Mouse (Mus musculus): ENCODE measurements at regions not wholly inside any gene's neighbourhood (a gene's known extent, or its start where the extent isn't known, plus 50 kb on each side); places are given as distances from the start of the nearest gene placed in this dataset.

DNA sequence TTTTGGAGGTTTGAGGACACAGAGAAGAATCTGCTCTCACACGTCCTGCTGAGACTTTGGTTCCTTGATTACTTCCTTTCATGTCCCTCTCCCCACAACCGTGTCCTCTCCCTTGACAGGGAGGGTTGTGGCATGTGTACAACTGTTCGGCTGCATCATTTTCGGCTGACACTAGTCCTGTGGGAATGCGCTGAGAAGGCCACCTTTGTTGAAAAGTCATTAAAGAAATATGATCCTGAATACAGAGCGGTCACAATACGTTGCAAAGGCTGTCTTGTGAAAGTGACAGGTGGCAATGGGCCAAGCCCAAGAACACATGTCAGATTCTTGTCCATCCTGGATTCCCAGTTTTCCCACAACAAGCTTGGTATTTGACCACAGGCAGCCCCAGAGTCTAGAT, 92.8 kb upstream of the Tut7 start:
- Histone ChIP-seq H3K4me3 (ENCODE audit: insufficient read depth, low read length) (no peak overlapping the region), H3K27ac (ENCODE audit: insufficient read depth, low read length) (no peak overlapping the region), H3K4me1 (ENCODE audit: control insufficient read depth, insufficient read depth, low read length) (no peaks in the 10 kb centered on the region)
- TF ChIP-seq POLR2A (IDR thresholded peaks at IDR 0.05; ENCODE audit: extremely low read depth, insufficient read depth, low read length) (no peak), CTCF (IDR thresholded peaks at IDR 0.05; ENCODE audit: extremely low read depth, insufficient read depth, low read length) (no peak)

DNA sequence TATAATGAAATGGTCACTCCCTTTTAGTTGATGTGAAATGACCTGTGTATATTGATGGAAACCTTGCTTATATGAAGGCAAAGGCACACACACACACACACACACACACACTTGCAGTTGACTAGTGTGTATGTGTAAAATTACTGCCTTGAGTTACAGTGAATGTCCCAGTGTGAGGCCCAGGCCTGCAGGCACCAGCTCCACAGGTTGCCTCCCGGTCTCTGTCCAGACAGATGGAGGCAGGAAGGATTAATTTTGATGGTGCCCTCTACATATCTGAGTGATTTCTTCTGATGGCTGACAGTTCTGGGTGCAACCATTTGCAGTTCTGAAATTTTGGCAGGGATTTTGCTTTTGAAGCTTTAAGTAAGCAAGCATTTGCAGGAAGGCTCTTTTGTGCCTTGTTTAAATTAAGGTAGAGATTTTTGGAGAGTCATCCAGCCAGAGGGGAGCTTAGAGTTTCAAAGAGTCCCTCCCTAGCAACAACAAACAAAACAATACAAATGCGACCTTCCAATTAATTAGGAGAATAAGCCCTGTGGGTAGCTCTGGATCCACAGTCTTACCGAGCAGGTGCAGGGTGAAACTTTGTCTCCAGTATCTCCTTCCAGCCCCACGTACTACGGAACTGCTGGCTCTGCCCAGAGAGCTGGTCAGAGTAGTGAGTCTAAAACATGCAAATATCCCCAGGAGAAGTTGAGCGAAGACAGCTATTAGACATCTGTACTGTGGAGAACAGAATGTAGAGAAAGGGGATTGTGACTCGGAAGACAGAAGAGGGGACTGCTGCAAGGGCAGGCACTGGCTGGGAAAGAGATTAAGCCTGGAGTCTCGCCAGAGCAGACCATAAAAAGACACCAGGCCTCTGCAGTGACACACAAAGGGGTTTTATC, 87.5 kb upstream of the Tut7 start:
- H3K4me3 ChIP-seq (ENCODE audit: insufficient read depth, low read length): no peak overlapping the region
- H3K27ac ChIP-seq (ENCODE audit: insufficient read depth, low read length): no peak overlapping the region
- no peaks in the 10 kb centered on the region for H3K4me1 ChIP-seq (ENCODE audit: control insufficient read depth, insufficient read depth, low read length)
- TF ChIP-seq CTCF (IDR thresholded peaks at IDR 0.05; ENCODE audit: extremely low read depth, insufficient read depth, low read length): no peak
- no peak for TF ChIP-seq POLR2A (IDR thresholded peaks at IDR 0.05; ENCODE audit: extremely low read depth, insufficient read depth, low read length)

DNA sequence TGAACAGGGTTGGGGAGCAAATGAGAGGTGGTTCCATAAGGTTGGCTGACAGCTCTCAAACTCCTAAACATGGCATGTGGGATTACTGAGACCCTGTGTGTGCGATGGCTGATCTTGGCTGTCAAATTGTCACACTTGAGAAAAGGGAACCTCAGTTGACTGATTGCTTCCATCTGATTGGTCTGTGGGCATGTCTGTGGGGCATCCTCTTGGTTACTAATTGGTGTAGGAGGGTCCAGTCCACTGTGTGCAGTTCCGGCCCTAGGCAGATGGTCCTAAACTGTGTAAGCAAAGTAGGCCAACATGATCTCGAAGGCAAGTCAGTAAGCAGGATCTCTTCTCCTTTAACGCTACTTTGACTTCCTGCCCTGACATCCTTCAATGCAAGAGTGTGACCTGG, 86.5 kb upstream of the Tut7 start:
- Histone ChIP-seq H3K27ac (ENCODE audit: insufficient read depth, low read length) (no peak overlapping the region), H3K4me3 (ENCODE audit: insufficient read depth, low read length) (no peak overlapping the region), H3K4me1 (ENCODE audit: control insufficient read depth, insufficient read depth, low read length) (no peaks in the 10 kb centered on the region)
- no peak for TF ChIP-seq POLR2A (IDR thresholded peaks at IDR 0.05; ENCODE audit: extremely low read depth, insufficient read depth, low read length)
- TF ChIP-seq CTCF (IDR thresholded peaks at IDR 0.05; ENCODE audit: extremely low read depth, insufficient read depth, low read length): no peak

DNA sequence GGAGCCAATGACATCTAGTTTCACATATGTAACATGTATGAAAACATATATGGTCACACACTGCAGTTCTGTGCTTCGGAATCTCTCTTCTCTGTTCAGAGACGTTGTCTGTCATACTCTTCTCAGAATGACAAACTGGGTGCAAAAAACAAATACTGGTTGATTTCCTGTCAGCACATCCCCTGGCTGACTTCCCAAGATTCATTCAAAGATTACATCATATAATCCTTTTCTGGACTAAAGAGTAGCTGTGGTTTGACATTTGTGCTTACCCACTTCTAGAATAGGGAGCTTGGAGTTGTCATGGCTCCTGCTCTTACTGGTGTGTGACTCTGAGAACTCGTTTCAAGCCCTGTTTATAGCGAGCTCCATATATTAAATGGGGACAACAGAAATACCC, 85.8 kb upstream of the Tut7 start:
- H3K4me3 ChIP-seq (ENCODE audit: insufficient read depth, low read length): no peak overlapping the region
- H3K4me1 ChIP-seq (ENCODE audit: control insufficient read depth, insufficient read depth, low read length): no peaks in the 10 kb centered on the region
- no peak overlapping the region for H3K27ac ChIP-seq (ENCODE audit: insufficient read depth, low read length)
- TF ChIP-seq POLR2A (IDR thresholded peaks at IDR 0.05; ENCODE audit: extremely low read depth, insufficient read depth, low read length) (no peak), CTCF (IDR thresholded peaks at IDR 0.05; ENCODE audit: extremely low read depth, insufficient read depth, low read length) (no peak)

DNA sequence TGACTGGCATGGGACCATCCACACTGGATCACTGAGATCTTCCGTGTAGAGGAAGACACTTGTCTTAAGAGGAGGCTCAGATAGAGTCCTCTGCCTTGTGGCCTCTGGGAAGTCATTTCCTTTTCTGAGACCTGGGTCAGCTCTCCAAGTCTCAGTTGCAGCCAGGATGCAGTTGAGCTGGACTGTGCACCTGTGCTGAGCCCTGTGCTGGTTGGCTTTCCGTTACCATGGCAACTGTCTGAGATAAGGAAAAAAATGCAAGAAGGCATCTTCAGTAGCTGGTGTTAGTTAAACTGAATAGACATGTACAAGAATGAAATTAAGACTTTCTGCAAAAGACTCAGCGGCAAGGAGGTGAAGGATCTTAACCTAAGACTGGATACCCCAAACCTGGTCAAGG, 82.5 kb upstream of the Tut7 start:
- TF ChIP-seq POLR2A (IDR thresholded peaks at IDR 0.05; ENCODE audit: extremely low read depth, insufficient read depth, low read length) (no peak), CTCF (IDR thresholded peaks at IDR 0.05; ENCODE audit: extremely low read depth, insufficient read depth, low read length) (no peak)
- Histone ChIP-seq H3K4me1 (ENCODE audit: control insufficient read depth, insufficient read depth, low read length) (no peaks in the 10 kb centered on the region), H3K27ac (ENCODE audit: insufficient read depth, low read length) (no peak overlapping the region), H3K4me3 (ENCODE audit: insufficient read depth, low read length) (no peak overlapping the region)

DNA sequence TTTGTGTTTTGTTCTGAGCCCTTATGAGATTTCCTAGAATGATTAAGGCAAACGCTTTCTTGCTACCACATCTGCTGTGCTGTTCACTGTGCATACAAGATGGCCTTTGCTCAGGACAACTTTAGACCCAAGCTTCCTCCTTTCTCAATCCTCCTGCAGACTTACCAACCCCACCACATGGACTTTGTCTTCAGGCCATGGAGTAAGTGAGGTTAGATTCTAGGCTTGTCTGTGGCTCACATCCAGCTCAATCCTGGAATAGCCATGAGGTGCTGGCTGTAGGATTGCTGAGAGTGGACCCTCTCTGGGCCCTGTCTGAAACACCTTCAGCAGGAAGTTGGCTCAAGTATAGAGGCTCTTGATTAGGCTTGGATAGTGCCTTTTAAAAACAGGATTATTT, 81.5 kb upstream of the Tut7 start:
- Histone ChIP-seq H3K27ac (ENCODE audit: insufficient read depth, low read length) (no peak overlapping the region), H3K4me3 (ENCODE audit: insufficient read depth, low read length) (no peak overlapping the region), H3K4me1 (ENCODE audit: control insufficient read depth, insufficient read depth, low read length) (no peaks in the 10 kb centered on the region)
- TF ChIP-seq POLR2A (IDR thresholded peaks at IDR 0.05; ENCODE audit: extremely low read depth, insufficient read depth, low read length) (no peak), CTCF (IDR thresholded peaks at IDR 0.05; ENCODE audit: extremely low read depth, insufficient read depth, low read length) (no peak)

DNA sequence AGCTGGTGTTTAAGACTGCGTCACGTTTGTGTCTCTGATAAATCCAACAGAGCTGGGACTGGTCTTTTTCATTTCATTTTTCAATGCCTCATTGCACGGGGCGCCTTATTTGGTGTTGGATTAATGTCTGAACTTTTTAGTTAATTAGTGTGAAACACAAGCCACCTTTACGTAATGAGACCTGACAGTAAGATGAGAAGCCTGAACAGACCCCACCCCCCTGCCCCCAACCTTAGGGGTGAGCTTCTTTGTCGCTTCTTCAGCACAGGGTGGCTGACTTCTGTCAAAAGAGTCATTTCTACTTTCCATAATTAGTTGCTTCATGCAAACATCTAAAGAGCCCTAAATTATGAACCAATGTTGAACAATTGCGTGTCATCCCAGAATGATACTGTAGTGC, 76.6 kb upstream of the Tut7 start:
- Histone ChIP-seq H3K4me3 (ENCODE audit: insufficient read depth, low read length) (no peak overlapping the region), H3K27ac (ENCODE audit: insufficient read depth, low read length) (no peak overlapping the region), H3K4me1 (ENCODE audit: control insufficient read depth, insufficient read depth, low read length) (no peaks in the 10 kb centered on the region)
- TF ChIP-seq POLR2A (IDR thresholded peaks at IDR 0.05; ENCODE audit: extremely low read depth, insufficient read depth, low read length) (no peak), CTCF (IDR thresholded peaks at IDR 0.05; ENCODE audit: extremely low read depth, insufficient read depth, low read length) (no peak)

DNA sequence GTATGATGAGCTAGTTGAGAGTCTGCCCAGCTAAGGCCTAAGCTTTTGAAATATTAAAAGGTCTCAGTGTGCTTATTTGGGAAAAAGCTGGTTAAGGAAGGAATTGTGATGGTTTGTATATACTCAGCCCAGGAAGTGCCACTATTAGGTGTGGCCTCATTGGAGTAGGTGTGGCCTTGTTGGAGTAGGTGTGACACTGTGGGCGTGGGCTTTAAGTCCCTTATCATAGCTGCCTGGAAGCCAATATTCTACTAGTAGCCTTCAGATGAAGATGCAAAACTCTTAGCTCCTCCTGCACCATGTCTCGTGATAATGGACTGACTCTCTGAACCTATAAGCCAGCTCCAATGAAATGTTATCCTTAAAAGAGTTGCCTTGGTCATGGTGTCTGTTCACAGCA, 72.8 kb upstream of the Tut7 start:
- Histone ChIP-seq H3K4me3 (ENCODE audit: insufficient read depth, low read length) (no peak overlapping the region), H3K4me1 (ENCODE audit: control insufficient read depth, insufficient read depth, low read length) (no peaks in the 10 kb centered on the region), H3K27ac (ENCODE audit: insufficient read depth, low read length) (no peak overlapping the region)
- TF ChIP-seq POLR2A (IDR thresholded peaks at IDR 0.05; ENCODE audit: extremely low read depth, insufficient read depth, low read length) (no peak), CTCF (IDR thresholded peaks at IDR 0.05; ENCODE audit: extremely low read depth, insufficient read depth, low read length) (no peak)

DNA sequence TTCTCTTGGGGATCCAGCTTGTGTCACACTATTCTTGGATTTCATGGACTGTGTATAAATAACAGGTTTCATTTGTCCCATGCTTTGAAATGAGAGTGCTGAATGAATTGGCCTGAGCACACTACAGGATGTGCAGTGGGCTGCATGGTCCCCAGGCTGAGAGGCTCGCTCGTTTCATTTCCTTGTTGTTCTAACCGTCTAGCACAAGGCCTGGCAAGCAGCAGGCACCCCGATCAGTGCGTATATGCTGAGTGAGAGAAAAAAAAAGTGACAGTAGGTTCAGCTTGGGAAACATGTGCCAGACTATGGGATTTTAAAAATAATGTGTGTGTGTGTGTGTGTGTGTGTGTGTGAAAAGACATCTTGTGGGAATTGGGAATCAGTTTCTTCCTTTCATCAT, 71.1 kb upstream of the Tut7 start:
- Histone ChIP-seq H3K4me1 (ENCODE audit: control insufficient read depth, insufficient read depth, low read length) (no peaks in the 10 kb centered on the region), H3K27ac (ENCODE audit: insufficient read depth, low read length) (no peak overlapping the region), H3K4me3 (ENCODE audit: insufficient read depth, low read length) (no peak overlapping the region)
- TF ChIP-seq CTCF (IDR thresholded peaks at IDR 0.05; ENCODE audit: extremely low read depth, insufficient read depth, low read length): no peak
- TF ChIP-seq POLR2A (IDR thresholded peaks at IDR 0.05; ENCODE audit: extremely low read depth, insufficient read depth, low read length): no peak

DNA sequence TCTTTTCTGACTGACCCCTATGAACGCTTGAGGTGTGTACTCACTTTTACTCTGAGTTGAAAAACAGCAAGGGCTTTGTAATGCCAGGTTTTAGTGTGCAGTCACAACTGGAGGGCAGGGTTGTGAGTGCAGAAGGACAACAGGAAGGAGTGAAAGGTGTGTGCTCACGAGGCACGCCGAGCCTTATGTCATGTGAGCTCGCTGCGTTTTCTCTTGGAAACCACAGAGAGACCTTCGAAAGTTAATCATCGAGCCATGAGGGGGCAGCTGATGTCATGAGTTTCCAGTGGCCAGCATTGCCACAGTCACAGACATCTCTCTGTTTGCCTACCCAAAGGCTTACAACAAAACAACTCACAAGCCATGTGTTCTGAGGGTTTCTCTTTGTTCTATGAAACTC, 70.0 kb upstream of the Tut7 start:
- Histone ChIP-seq H3K27ac (ENCODE audit: insufficient read depth, low read length) (no peak overlapping the region), H3K4me3 (ENCODE audit: insufficient read depth, low read length) (no peak overlapping the region), H3K4me1 (ENCODE audit: control insufficient read depth, insufficient read depth, low read length) (no peaks in the 10 kb centered on the region)
- TF ChIP-seq POLR2A (IDR thresholded peaks at IDR 0.05; ENCODE audit: extremely low read depth, insufficient read depth, low read length): no peak
- TF ChIP-seq CTCF (IDR thresholded peaks at IDR 0.05; ENCODE audit: extremely low read depth, insufficient read depth, low read length): no peak

Data from cortical plate, adult 2 months (tissue).